Mouse (Mus musculus) limb, embryonic 12.5 days (tissue): ENCODE data around the gene Tnpo2. TPM values are rescaled to one million over a fixed set of nuclear protein-coding genes. Genes with fewer than 3 reads are reported as not detected.

Experiments
- ATAC-seq: fragments of 200-750 bp; cut with Nextera tagmentation; 2 replicates; pipeline ENCODE4 v1.8.0; 2017; ENCODE audit warnings: low read depth, moderate TSS enrichment; ENCODE audit not compliant: insufficient number of reproducible peaks, insufficient read depth, low FRiP score, low TSS enrichment
- H3K27ac ChIP-seq: fragments of 300-500 bp; sonication (generic); 2 replicates; pipeline ENCODE4 v1.5.1; 2016; ENCODE audit warnings: mild to moderate bottlenecking, moderate library complexity
- H3K27me3 ChIP-seq: fragments of 300-500 bp; sonication (generic); 2 replicates; pipeline ENCODE4 v1.6.1; 2016; ENCODE audit warnings: mild to moderate bottlenecking, moderate library complexity
- H3K36me3 ChIP-seq: fragments of 300-500 bp; sonication (generic); 2 replicates; pipeline ENCODE4 v1.6.1; 2016; ENCODE audit warnings: mild to moderate bottlenecking, moderate library complexity
- H3K4me1 ChIP-seq: fragments of 300-500 bp; sonication (generic); replicated peaks from 2 replicates; pipeline ENCODE4 v1.6.1; 2016
- H3K4me2 ChIP-seq: fragments of 300-500 bp; sonication (generic); 2 replicates; pipeline ENCODE4 v1.6.1; 2016; ENCODE audit warnings: mild to moderate bottlenecking, moderate library complexity
- H3K4me3 ChIP-seq: fragments of 300-500 bp; sonication (generic); replicated peaks from 2 replicates; pipeline ENCODE4 v1.5.1; 2016; ENCODE audit warnings: mild to moderate bottlenecking
- H3K9ac ChIP-seq: fragments of 300-500 bp; sonication (generic); replicated peaks from 2 replicates; pipeline ENCODE4 v1.6.1; 2016; ENCODE audit warnings: mild to moderate bottlenecking, moderate library complexity
- H3K9me3 ChIP-seq: fragments of 300-500 bp; sonication (generic); 2 replicates; pipeline ENCODE4 v1.6.1; 2016; ENCODE audit warnings: mild to moderate bottlenecking, moderate library complexity
- WGBS: fragments of 180-500 bp; shearing (Covaris S2); methylation state at CpG from one replicate; pipeline ENCODE4 v1.1.7; 2016; 5-methylcytosine and 5-hydroxymethylcytosine counted together
- microRNA-seq: library from miRNA; unstranded; fragments of <30 nt; microRNA quantifications from one replicate; pipeline ENCODE4, GENCODE M21; 2017
- polyA plus RNA-seq: library from polyadenylated mRNA; unstranded; fragments of >200 nt; fragmentation: Nextera tagmentation; extraction: Ambion mirVana; gene quantifications from 2 replicates; pipeline ENCODE4 v1.2.1, GENCODE M21; 2016

Gene Tnpo2
- polyA plus RNA-seq, 1 experiment from 2014 or later, result 30.5 TPM

DNA sequence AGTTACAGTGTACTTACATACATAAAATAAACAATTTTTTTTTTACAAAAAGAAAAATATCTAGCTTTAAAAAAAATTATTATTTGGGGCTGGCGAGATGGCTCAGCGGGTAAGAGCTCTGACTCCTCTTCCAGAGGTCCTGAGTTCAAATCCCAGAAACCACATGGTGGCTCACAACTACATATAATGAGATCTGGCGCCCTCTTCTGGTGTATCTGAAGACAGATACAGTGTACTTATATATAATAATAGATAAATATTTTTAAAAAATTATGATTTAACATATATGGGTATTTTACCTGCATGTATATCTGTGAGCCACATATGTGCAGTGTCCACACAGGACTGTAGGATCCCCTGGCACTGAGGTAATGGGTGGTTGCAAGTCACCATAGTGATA is 49.5 kb downstream of the Tnpo2 start:
- Histone ChIP-seq H3K4me3 (no peak overlapping the region), H3K4me2 (no peak overlapping the region), H3K9ac (no peak overlapping the region), H3K9me3 (no peaks in the 10 kb centered on the region), H3K36me3 (peaks cover 41% of the 10 kb centered on the region), H3K4me1 (peaks cover 17% of the 10 kb centered on the region), H3K27ac (no peak overlapping the region), H3K27me3 (no peaks in the 10 kb centered on the region)
- WGBS, result 83% methylated on average over 3 of the region's 3 CpGs
- ATAC-seq, result no peak

DNA sequence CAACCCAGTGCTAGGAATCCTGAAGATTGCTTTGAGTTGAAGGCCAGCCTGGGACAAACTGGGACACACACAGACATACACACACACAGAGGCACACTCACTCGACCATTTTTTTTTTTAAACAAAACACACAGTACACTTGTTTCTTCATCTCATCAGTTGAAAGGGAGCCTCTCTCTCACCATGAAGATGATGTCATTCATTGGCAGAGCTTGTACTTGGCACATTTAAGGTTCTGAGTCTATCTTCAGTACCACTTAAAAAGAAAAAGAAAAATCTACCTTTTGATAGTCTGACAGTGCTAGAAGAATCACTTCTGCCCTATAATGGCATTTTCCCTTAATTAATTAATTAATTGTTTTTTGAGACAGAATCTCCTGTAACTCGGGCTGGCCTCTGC is 52.1 kb downstream of the Tnpo2 start:
- Histone ChIP-seq H3K9me3 (no peaks in the 10 kb centered on the region), H3K27me3 (no peaks in the 10 kb centered on the region), H3K4me3 (no peak overlapping the region), H3K27ac (no peak overlapping the region), H3K9ac (no peak overlapping the region), H3K36me3 (peaks cover 56% of the 10 kb centered on the region), H3K4me2 (no peak overlapping the region), H3K4me1 (peaks cover 3% of the 10 kb centered on the region)
- ATAC-seq, result no peak
- WGBS, result 82% methylated on average over 2 of the region's 2 CpGs

DNA sequence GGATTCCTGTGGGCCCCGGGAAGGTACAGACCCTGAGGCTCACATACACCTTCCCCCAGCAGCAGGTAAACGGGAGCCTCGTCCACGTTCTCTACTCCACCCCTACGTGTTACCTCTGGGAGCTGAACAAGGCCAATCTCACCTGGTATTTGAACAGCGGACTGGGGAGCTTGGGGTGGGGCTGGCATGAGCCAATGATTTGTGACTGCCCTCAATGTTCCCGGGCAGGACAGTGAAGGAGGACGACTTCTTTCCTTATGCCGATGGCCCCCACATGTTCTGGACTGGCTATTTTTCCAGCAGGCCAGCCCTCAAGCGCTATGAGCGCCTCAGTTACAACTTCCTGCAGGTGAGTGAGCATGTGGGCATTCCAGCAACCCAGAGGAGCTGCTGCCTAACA is 54.1 kb downstream of the Tnpo2 start:
- Histone ChIP-seq H3K9ac (no peak overlapping the region), H3K27me3 (no peaks in the 10 kb centered on the region), H3K9me3 (no peaks in the 10 kb centered on the region), H3K4me2 (no peak overlapping the region), H3K4me1 (no peaks in the 10 kb centered on the region), H3K27ac (no peak overlapping the region), H3K4me3 (no peak overlapping the region), H3K36me3 (peaks cover 65% of the 10 kb centered on the region)
- no peak for ATAC-seq
- WGBS, result 83% methylated on average over 11 of the region's 11 CpGs

DNA sequence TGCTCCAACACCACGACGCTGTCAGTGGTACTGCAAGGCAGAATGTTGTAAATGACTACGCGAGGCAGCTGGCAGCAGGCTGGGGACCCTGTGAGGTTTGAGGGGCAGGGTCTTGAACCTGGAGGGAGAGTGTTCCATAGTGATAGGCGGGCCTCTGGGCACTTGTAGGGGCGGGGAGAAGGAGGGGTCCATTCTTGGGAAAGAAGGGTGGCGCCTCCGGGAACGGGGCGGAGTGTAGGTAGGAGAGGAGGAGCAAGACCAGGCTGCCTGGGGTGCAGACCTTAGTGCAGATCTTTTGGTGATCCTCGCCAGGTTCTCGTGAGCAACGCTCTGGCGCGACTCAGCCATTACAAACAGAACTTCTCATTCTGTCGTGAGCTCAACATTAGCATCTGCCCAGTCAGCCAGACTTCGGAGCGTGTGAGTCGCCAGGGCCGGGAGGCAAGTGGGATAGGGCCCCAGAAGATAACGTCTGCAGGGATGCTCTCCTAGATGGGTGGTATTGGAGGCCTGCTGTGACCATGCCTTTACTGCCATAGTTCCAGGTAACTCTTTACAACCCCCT is 54.9 kb downstream of the Tnpo2 start:
- no peak overlapping the region for H3K4me3 ChIP-seq
- no peak overlapping the region for H3K27ac ChIP-seq
- H3K27me3 ChIP-seq, result no peaks in the 10 kb centered on the region
- H3K4me2 ChIP-seq, result no peak overlapping the region
- H3K9ac ChIP-seq, result no peak overlapping the region
- WGBS, result 28% methylated on average over 21 of the region's 21 CpGs
- H3K4me1 ChIP-seq, result no peaks in the 10 kb centered on the region
- H3K9me3 ChIP-seq, result no peaks in the 10 kb centered on the region
- peaks cover 70% of the 10 kb centered on the region for H3K36me3 ChIP-seq
- ATAC-seq, result no peak

DNA sequence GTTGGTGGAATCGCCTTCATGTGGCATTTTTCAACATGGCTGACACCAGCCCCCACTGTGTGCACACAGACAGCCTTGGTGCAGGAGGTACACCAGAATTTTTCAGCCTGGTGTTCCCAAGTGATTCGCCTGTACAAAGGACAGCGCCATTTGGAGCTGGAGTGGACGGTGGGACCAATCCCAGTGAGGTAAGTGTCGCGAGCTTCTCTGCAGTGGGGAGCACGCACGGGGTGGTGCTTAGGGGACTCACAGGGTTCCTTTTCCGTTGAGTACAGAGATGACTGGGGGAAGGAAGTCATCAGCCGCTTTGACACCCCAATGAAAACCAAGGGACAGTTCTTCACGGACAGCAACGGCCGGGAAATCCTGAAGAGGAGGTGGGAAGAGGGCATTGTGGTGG is 58.3 kb downstream of the Tnpo2 start:
- H3K4me1 ChIP-seq, result no peaks in the 10 kb centered on the region
- H3K27me3 ChIP-seq, result no peaks in the 10 kb centered on the region
- no peak overlapping the region for H3K9ac ChIP-seq
- no peak overlapping the region for H3K4me2 ChIP-seq
- no peaks in the 10 kb centered on the region for H3K9me3 ChIP-seq
- no peak overlapping the region for H3K27ac ChIP-seq
- no peak overlapping the region for H3K4me3 ChIP-seq
- ATAC-seq, result no peak
- whole genome bisulfite sequencing, result 89% methylated on average over 13 of the region's 13 CpGs
- H3K36me3 ChIP-seq, result peaks cover 69% of the 10 kb centered on the region

DNA sequence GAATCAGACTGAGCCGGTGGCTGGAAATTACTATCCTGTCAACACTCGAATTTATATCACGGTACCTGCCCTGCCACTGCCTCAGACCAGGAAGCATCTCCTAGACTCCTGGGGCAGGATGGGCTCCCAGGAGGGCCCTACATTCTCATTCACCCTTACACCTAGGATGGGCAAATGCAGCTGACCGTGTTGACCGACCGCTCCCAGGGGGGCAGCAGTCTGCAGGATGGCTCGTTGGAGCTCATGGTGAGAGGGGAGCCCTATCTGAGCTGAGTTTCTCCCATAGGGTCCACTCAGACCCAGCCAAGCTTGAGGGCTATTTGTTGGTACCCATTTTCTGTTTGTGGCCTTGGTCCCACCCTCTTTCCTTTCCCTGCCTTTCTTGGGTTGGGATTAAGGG is 58.9 kb downstream of the Tnpo2 start:
- no peak overlapping the region for H3K9ac ChIP-seq
- H3K4me2 ChIP-seq, result no peak overlapping the region
- no peaks in the 10 kb centered on the region for H3K27me3 ChIP-seq
- no peaks in the 10 kb centered on the region for H3K4me1 ChIP-seq
- ATAC-seq, result no peak
- H3K9me3 ChIP-seq, result no peaks in the 10 kb centered on the region
- no peak overlapping the region for H3K27ac ChIP-seq
- peaks cover 69% of the 10 kb centered on the region for H3K36me3 ChIP-seq
- H3K4me3 ChIP-seq, result no peak overlapping the region
- WGBS, result 91% methylated on average over 7 of the region's 7 CpGs

DNA sequence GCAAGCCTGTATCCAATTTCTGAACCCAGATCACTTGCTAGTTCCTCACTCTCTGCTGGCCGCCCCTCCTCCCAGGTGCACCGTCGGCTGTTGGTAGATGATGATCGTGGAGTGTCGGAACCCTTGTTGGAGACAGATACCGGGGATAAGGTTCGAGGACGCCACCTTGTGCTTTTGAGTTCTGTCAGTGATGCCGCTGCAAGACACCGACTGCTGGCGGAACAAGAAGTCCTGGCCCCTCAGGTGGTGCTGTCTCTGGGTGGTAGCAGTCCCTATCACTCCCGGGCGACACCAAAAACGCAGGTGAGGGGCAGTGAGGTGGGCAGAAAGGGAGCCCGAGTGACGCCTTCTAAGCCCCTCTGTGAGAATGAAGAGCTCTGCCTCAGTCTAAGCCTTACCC is 59.5 kb downstream of the Tnpo2 start:
- no peak overlapping the region for H3K4me2 ChIP-seq
- peaks cover 63% of the 10 kb centered on the region for H3K36me3 ChIP-seq
- ATAC-seq, result no peak
- no peak overlapping the region for H3K4me3 ChIP-seq
- WGBS, result 92% methylated on average over 16 of the region's 16 CpGs
- H3K27me3 ChIP-seq, result no peaks in the 10 kb centered on the region
- H3K9ac ChIP-seq, result no peak overlapping the region
- H3K27ac ChIP-seq, result no peak overlapping the region
- no peaks in the 10 kb centered on the region for H3K9me3 ChIP-seq
- no peaks in the 10 kb centered on the region for H3K4me1 ChIP-seq

DNA sequence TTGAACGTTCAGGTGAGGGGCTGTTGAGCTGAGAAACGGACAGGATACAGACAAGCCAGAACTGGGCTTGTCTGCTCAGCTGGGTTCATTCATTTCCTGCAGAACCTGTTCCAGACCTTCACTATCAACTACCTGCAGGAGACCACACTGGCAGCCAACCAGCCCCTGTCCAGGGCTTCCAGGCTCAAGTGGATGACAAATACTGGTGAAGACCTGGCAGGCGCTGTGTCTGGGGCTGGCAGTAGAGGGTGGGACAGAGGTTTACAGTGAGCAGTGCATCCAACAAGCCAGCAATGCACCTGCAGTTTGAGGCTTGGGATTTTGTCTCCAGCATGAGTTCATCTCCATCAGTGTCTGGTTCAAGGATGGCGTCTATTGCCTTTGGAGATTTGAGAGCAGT is 60.1 kb downstream of the Tnpo2 start:
- Histone ChIP-seq H3K4me3 (no peak overlapping the region), H3K9me3 (no peaks in the 10 kb centered on the region), H3K27ac (no peak overlapping the region), H3K4me2 (no peak overlapping the region), H3K9ac (no peak overlapping the region), H3K36me3 (peaks cover 58% of the 10 kb centered on the region), H3K27me3 (no peaks in the 10 kb centered on the region), H3K4me1 (no peaks in the 10 kb centered on the region)
- ATAC-seq, result no peak
- 88% methylated on average over 4 of the region's 4 CpGs for WGBS

DNA sequence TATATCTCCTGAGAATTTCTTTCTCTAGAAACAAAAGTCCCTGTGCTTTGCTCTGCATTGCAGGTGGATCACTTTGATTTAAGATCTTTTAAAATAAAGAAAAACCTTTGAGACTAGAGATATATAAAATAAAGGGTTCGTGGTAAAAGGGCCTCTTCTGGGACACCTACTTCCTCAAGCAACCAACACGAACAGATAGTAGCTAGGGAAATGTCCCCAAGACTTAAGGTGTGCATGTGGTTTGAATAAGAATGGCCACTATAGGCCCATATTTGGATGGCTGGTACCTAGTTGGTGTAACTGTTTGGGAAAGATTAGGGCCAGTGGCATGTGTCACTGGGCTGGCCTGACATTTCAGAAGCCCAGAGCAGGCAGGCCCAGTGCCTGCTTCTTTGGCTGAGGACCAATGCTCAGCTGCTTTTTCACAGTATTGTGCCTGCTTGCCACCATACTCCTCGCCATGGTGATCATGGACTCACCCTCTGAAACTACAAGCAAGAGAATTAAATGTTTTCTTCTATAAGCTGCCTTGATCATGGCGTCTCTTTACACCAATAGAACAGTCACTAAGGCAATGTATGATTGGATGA is 63.5 kb downstream of the Tnpo2 start:
- 84% methylated on average over 4 of the region's 4 CpGs for whole genome bisulfite sequencing

More for the DNA sequence above, 63.5 kb downstream of the Tnpo2 start:
- no peaks in the 10 kb centered on the region for H3K4me1 ChIP-seq
- peaks cover 35% of the 10 kb centered on the region for H3K36me3 ChIP-seq
- H3K4me3 ChIP-seq, result no peak overlapping the region
- no peak overlapping the region for H3K4me2 ChIP-seq
- no peaks in the 10 kb centered on the region for H3K9me3 ChIP-seq
- H3K27me3 ChIP-seq, result no peaks in the 10 kb centered on the region
- no peak for ATAC-seq
- H3K27ac ChIP-seq, result no peak overlapping the region
- H3K9ac ChIP-seq, result no peak overlapping the region

Small RNA genes lying within 50 kb of the gene (microRNA-seq; reads per million reads assigned to microRNA genes)
- 0.93 reads per million for gene Mir7070

Other genes starting within 250 kb of the Tnpo2 start
- gene Nfix, start 236.6 kb upstream of the Tnpo2 start, polyA plus RNA-seq, result 14.5 and 18.1 TPM in 2 replicates
- 4.1 and 5.1 TPM in 2 replicates for gene Dand5, start 214.1 kb upstream of the Tnpo2 start, polyA plus RNA-seq
- gene Gadd45gip1, start 205.4 kb upstream of the Tnpo2 start, polyA plus RNA-seq, result 46.5 and 48.6 TPM in 2 replicates
- 104 and 109 TPM in 2 replicates for gene Rad23a, start 196.2 kb upstream of the Tnpo2 start, polyA plus RNA-seq
- gene Calr, start 190.0 kb upstream of the Tnpo2 start, polyA plus RNA-seq, result 764 and 842 TPM in 2 replicates
- 109 and 114 TPM in 2 replicates for gene Farsa, start 179.9 kb upstream of the Tnpo2 start, polyA plus RNA-seq
- 86.5 and 88.8 TPM in 2 replicates for gene Syce2, start 164.8 kb upstream of the Tnpo2 start, polyA plus RNA-seq
- 42.8 and 44.9 TPM in 2 replicates for gene Gcdh, start 143.0 kb upstream of the Tnpo2 start, polyA plus RNA-seq
- gene Klf1, start 135.0 kb upstream of the Tnpo2 start, polyA plus RNA-seq, result 4.3 and 5.1 TPM in 2 replicates
- gene Dnase2a, start 128.4 kb upstream of the Tnpo2 start, polyA plus RNA-seq, result 12.8 and 14.0 TPM in 2 replicates
- 0.33 and 0.60 TPM in 2 replicates for gene Mast1, start 99.6 kb upstream of the Tnpo2 start, polyA plus RNA-seq
- gene Rtbdn, start 89.9 kb upstream of the Tnpo2 start, polyA plus RNA-seq, result 0.34 and 0.58 TPM in 2 replicates
- not detected in 2 replicates for gene Gm49661, start 67.5 kb upstream of the Tnpo2 start, polyA plus RNA-seq
- gene Prdx2, start 67.3 kb upstream of the Tnpo2 start, polyA plus RNA-seq, result 1,079 and 1,120 TPM in 2 replicates
- 105 and 122 TPM in 2 replicates for gene Rnaseh2a, start 67.1 kb upstream of the Tnpo2 start, polyA plus RNA-seq
- gene Junb, start 58.2 kb upstream of the Tnpo2 start, polyA plus RNA-seq, result 7.6 and 10.5 TPM in 2 replicates
- 19.3 and 19.7 TPM in 2 replicates for gene Hook2, start 46.3 kb upstream of the Tnpo2 start, polyA plus RNA-seq
- gene Best2, start 22.4 kb upstream of the Tnpo2 start, polyA plus RNA-seq, result not detected in 2 replicates
- 134 TPM in 2 replicates for gene Asna1, start 11.6 kb upstream of the Tnpo2 start, polyA plus RNA-seq
- gene Trir, start 10.1 kb upstream of the Tnpo2 start, polyA plus RNA-seq, result 177 and 182 TPM in 2 replicates
- gene Fbxw9, start 23.1 kb downstream of the Tnpo2 start, polyA plus RNA-seq, result 27.4 and 29.9 TPM in 2 replicates
- 1.1 TPM in 1 of 2 replicates, not detected in the other for gene Gm5741, start 31.1 kb downstream of the Tnpo2 start, polyA plus RNA-seq
- gene Dhps, start 34.8 kb downstream of the Tnpo2 start, polyA plus RNA-seq, result 71.5 and 72.3 TPM in 2 replicates
- 121 and 123 TPM in 2 replicates for gene Wdr83os, start 43.8 kb downstream of the Tnpo2 start, polyA plus RNA-seq
- gene Wdr83, start 44.4 kb downstream of the Tnpo2 start, polyA plus RNA-seq, result 49.9 and 52.2 TPM in 2 replicates
- 24.2 and 28.4 TPM in 2 replicates for gene Man2b1, start 46.4 kb downstream of the Tnpo2 start, polyA plus RNA-seq
- 2.9 and 3.0 TPM in 2 replicates for gene Zfp791, start 86.2 kb downstream of the Tnpo2 start, polyA plus RNA-seq
- not detected in 2 replicates for gene Cks1brt, start 115.0 kb downstream of the Tnpo2 start, polyA plus RNA-seq
- gene Olfr371, start 189.1 kb downstream of the Tnpo2 start, polyA plus RNA-seq, result not detected in 2 replicates